Mouse (Mus musculus) stomach, postnatal 0 days (tissue): ENCODE data around the gene Fbxl7. TPM values are rescaled to one million over a fixed set of nuclear protein-coding genes. Genes with fewer than 3 reads are reported as not detected.
"Not testable (repeated sequence)": the region's sequence is repeated elsewhere in the genome, so short reads cannot be mapped to it uniquely, and the experiment has no call there.

Source experiments
- ATAC-seq: fragments of 200-750 bp; cut with Nextera tagmentation; 2 replicates; pipeline ENCODE4 v1.8.0; 2017; ENCODE audit not compliant: low FRiP score, low TSS enrichment
- DNase-seq: peaks from one replicate; pipeline ENCODE4 v3.0.0-alpha.2; 2016; ENCODE audit warnings: low spot score
- H3K27ac ChIP-seq: fragments of 300-500 bp; sonication (generic); replicated peaks from 2 replicates; pipeline ENCODE4 v1.5.1; 2014; ENCODE audit warnings: mild to moderate bottlenecking, control low read depth
- H3K27me3 ChIP-seq: fragments of 300-500 bp; sonication (generic); 2 replicates; pipeline ENCODE4 v1.6.1; 2014; ENCODE audit warnings: low read length; ENCODE audit not compliant: control insufficient read depth, insufficient read depth
- H3K36me3 ChIP-seq: fragments of 300-500 bp; sonication (generic); 2 replicates; pipeline ENCODE4 v1.6.1; 2014; ENCODE audit warnings: low read length, mixed read lengths; ENCODE audit not compliant: control insufficient read depth, insufficient read depth
- H3K4me1 ChIP-seq: fragments of 300-500 bp; sonication (generic); replicated peaks from 2 replicates; pipeline ENCODE4 v1.6.1; 2014; ENCODE audit warnings: antibody characterized with exemption; ENCODE audit not compliant: control insufficient read depth, insufficient read depth
- H3K4me2 ChIP-seq: fragments of 300-500 bp; sonication (generic); replicated peaks from 2 replicates; pipeline ENCODE4 v1.6.1; 2014; ENCODE audit warnings: low read depth, mild to moderate bottlenecking, control low read depth, moderate library complexity
- H3K4me3 ChIP-seq: fragments of 300-500 bp; sonication (generic); 2 replicates; pipeline ENCODE4 v1.5.1; 2014; ENCODE audit warnings: low read depth, low read length, control low read depth
- H3K9ac ChIP-seq: fragments of 300-500 bp; sonication (generic); 2 replicates; pipeline ENCODE4 v1.6.1; 2014; ENCODE audit warnings: mild to moderate bottlenecking, low read length, control low read depth, mixed read lengths
- H3K9me3 ChIP-seq: fragments of 300-500 bp; sonication (generic); 2 replicates; pipeline ENCODE4 v1.6.1; 2016; ENCODE audit warnings: low read length; ENCODE audit not compliant: control insufficient read depth
- CTCF ChIP-seq: IDR thresholded peaks from 2 replicates; pipeline ENCODE4 v1.5.1; 2016; ENCODE audit warnings: antibody characterized with exemption, low read depth, mild to moderate bottlenecking, moderate library complexity
- EP300 ChIP-seq: optimal IDR thresholded peaks from 2 replicates; pipeline ENCODE3; 2016; ENCODE audit warnings: antibody characterized with exemption
- WGBS: fragments of 180-500 bp; shearing (Covaris S2); extraction: QIAGEN DNeasy Blood & Tissue Kit; methylation state at CpG from one replicate; pipeline ENCODE4 v1.1.7; 2014; 5-methylcytosine and 5-hydroxymethylcytosine counted together
- polyA plus RNA-seq: library from polyadenylated mRNA; unstranded; fragments of >200 nt; fragmentation: Nextera tagmentation; extraction: Ambion mirVana; gene quantifications from 2 replicates; pipeline ENCODE4 v1.2.1, GENCODE M21; 2015

Gene Fbxl7
- polyA plus RNA-seq, 1 experiment from 2014 or later, result 4.1 TPM

- no peak for DNase-seq
- WGBS, result 63% methylated on average over 2 of the region's 2 CpGs
- H3K27ac ChIP-seq, result no peak overlapping the region
- no peak overlapping the region for H3K9ac ChIP-seq
- TF ChIP-seq EP300 (no peak), CTCF (no peak)
- H3K9me3 ChIP-seq, result no peaks in the 10 kb centered on the region
- no peak overlapping the region for H3K4me3 ChIP-seq
- no peaks in the 10 kb centered on the region for H3K27me3 ChIP-seq
- no peak overlapping the region for H3K4me2 ChIP-seq
- H3K4me1 ChIP-seq, result no peaks in the 10 kb centered on the region
- ATAC-seq, result no peak
- no peaks in the 10 kb centered on the region for H3K36me3 ChIP-seq
Observed at GRCm38 (mm10) chr15:26732366-26732765, 163.0 kb downstream of the Fbxl7 start.

DNA sequence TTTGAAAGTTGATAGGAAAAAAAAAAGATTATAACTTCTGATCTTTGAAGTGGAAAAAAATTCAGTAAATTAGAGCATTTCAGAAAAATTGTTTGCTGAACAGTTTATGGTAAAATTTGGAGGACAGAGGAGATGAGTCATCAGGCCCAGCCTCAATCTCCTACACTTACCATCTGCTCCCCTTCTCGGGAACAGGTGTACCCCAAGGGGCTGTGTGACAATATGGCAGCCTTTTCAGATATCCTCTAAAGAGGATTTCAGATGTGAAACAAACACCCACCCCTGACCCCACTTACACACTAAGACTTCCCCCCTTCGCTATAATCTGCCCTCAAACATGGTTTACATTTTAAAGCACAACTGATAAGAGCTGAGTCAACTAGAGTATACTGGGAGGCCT lies 164.6 kb downstream of the Fbxl7 start:
- Histone ChIP-seq H3K4me1 (no peaks in the 10 kb centered on the region), H3K36me3 (no peaks in the 10 kb centered on the region), H3K27me3 (no peaks in the 10 kb centered on the region), H3K4me2 (no peak overlapping the region), H3K9me3 (no peaks in the 10 kb centered on the region), H3K4me3 (no peak overlapping the region), H3K9ac (no peak overlapping the region), H3K27ac (no peak overlapping the region)
- TF ChIP-seq EP300 (no peak), CTCF (no peak)
- no peak for DNase-seq
- WGBS, result 52% methylated on average over 2 of the region's 2 CpGs
- ATAC-seq, result no peak

DNA sequence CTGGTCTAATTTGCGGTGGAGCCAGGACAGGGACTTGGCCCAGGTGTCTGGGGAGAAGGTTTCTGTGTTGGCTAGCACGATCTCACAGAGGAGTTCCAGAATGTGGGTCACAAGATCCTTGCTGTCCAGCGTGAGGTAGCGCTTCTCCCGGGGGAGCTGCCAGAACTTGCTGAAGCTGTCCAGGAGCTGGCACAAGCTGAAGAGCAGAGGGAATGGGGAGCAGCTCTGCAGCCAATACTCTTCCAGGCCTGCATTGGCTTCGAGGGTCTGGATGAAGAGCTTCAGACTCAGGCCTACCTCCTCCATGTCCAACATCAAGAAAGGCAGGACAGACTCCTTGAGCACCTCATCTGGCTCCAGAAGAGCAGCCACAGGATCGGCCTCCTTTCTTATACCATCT lies 166.0 kb downstream of the Fbxl7 start:
- WGBS, result 77% methylated on average over 6 of the region's 7 CpGs
- ATAC-seq, result not testable (repeated sequence)

GRCm38 (mm10) chr15:26718390-26719036 lies 176.9 kb downstream of the Fbxl7 start:
- Histone ChIP-seq H3K4me2 (no peak overlapping the region), H3K27ac (peak overlapping the region; percentile 31; the same call in 1 of the 2 replicates), H3K9ac (no peak overlapping the region), H3K27me3 (no peaks in the 10 kb centered on the region), H3K9me3 (no peaks in the 10 kb centered on the region), H3K4me3 (no peak overlapping the region), H3K4me1 (no peaks in the 10 kb centered on the region; the same call in 1 of the 2 replicates), H3K36me3 (no peaks in the 10 kb centered on the region)
- WGBS, result 28% methylated on average over 5 of the region's 5 CpGs
- TF ChIP-seq CTCF (no peak), EP300 (no peak)
- ATAC-seq, result no peak
- DNase-seq, result no peak

More for the DNA sequence above, 166.0 kb downstream of the Fbxl7 start:
- H3K4me3 ChIP-seq, H3K27me3 ChIP-seq, DNase-seq, H3K9me3 ChIP-seq, H3K4me1 ChIP-seq, H3K4me2 ChIP-seq, H3K36me3 ChIP-seq, H3K27ac ChIP-seq, H3K9ac ChIP-seq: not testable (repeated sequence)

- Histone ChIP-seq H3K27me3 (no peaks in the 10 kb centered on the region), H3K9ac (no peak overlapping the region), H3K4me1 (no peaks in the 10 kb centered on the region; the same call in 1 of the 2 replicates), H3K4me3 (no peak overlapping the region), H3K4me2 (no peak overlapping the region), H3K9me3 (no peaks in the 10 kb centered on the region), H3K36me3 (no peaks in the 10 kb centered on the region), H3K27ac (peak overlapping the region; percentile 1; the same call in 1 of the 2 replicates)
- ATAC-seq (no peak), DNase-seq (no peak)
- no peak for TF ChIP-seq EP300
- TF ChIP-seq CTCF, result no peak
- WGBS, result 38% methylated on average over 7 of the region's 7 CpGs
Observed at GRCm38 (mm10) chr15:26717952-26718351, 177.4 kb downstream of the Fbxl7 start.

GRCm38 (mm10) chr15:26716181-26716580 lies 179.2 kb downstream of the Fbxl7 start:
- no peak overlapping the region for H3K4me2 ChIP-seq
- no peaks in the 10 kb centered on the region for H3K9me3 ChIP-seq
- no peaks in the 10 kb centered on the region for H3K27me3 ChIP-seq
- DNase-seq, result no peak
- no peak overlapping the region for H3K9ac ChIP-seq
- H3K36me3 ChIP-seq, result no peaks in the 10 kb centered on the region
- no peaks in the 10 kb centered on the region; the same call in 1 of the 2 replicates for H3K4me1 ChIP-seq
- TF ChIP-seq EP300, result no peak
- TF ChIP-seq CTCF, result no peak
- H3K27ac ChIP-seq, result no peak overlapping the region
- ATAC-seq, result no peak
- no peak overlapping the region for H3K4me3 ChIP-seq
- WGBS, result 85% methylated on average over 2 of the region's 2 CpGs
